Mouse (Mus musculus): ENCODE measurements around the gene Mgat3.

The Mgat3 gene

DNA sequence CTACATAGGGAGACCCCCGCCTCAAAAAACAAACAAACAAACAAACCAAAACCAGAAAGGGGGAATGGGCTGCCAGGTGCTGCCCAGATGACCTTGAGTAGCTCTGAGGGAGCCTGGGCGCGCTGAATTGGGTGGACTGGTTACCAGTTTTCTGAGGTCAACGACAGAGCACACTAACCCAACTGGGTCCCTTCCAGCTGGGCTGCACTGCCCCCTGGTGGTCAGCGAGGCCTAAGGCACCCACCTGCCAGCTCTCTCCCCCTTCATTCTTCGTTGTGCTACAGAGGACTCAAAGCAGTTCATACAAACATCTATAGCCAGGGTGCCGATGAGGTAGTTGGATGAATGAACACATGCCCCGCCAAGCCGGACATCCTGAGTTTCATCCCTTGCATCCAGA, 51.7 kb downstream of the Mgat3 start:
- peak; percentile 76 for DNase-seq (ENCODE audit: low read depth, low spot score)

DNA sequence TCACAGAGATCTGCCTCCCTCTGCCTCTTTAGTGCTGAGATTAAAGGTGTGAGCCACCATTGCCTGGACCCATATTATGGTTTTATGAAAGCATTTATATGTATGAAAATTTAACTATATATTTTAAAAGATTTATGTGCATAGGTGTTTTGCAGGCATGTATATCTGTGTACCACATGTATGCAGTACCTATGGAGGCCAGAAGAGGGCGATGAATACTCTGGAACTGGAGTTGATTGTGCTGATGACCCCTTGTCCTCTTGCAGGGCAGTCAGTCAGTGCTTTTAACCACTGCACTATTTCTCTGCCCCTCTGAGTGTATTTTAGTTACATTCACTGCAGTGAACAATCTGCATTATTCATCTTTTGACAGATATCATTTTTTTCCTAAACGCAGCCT, 52.3 kb downstream of the Mgat3 start:
- peak; percentile 81 for DNase-seq (ENCODE audit: low read depth, low spot score)

DNA sequence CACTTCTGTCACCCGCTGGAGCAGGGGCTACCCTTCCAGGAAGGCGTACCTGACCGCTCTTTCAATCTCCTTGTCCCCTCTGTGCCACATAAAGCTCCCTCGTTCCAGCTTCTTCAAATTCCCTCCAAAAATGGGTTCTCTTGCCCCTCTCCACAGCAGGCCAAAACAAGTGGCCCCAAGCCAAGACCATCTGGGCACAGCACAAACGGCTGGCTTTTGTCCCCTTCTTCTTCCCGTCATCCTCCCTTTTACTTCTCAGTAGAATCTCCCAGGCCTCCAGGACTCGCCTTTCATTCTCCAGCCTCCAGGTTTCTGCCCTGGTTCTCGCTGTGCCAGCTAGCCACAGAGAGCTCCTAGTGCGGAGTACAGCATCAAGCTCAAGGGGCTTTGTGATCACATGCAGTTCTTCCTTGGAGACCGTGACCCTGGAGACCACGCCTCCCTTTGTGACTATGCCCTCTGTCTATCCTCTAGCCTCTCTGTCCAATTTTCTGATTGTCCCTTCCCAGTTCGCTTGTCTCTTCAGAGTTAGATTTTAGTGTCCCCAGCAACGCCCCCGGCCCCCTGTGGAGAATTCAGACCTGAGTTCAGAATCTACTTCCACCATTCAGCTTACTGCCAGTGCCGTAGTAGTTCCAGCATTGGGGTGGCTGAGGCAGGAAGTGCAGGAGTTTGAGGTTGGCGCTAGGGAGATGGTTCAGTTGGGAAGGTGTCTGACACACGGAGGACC, 54.7 kb downstream of the Mgat3 start:
- no peak for DNase-seq (ENCODE audit: low read depth, low spot score)

DNA sequence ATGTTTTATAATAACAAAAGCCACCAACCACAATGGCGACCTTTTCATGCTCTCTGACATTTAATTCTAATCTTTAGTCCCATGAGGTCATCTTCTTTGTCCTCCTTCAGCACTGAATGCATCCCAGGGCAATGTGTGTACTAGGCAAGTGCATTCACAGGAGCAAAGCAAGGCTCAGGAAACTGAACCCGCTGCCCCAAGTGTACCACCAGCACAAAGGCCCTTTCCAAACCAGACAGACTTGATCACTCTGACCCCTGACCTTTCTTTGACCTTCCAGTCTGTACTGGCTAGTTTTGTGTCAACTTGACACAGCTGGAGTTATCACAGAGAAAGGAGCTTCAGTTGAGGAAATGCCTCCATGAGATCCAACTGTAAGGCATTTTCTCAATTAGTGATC, 58.8 kb downstream of the Mgat3 start:
- no peak for DNase-seq (ENCODE audit: low read depth, low spot score)

DNA sequence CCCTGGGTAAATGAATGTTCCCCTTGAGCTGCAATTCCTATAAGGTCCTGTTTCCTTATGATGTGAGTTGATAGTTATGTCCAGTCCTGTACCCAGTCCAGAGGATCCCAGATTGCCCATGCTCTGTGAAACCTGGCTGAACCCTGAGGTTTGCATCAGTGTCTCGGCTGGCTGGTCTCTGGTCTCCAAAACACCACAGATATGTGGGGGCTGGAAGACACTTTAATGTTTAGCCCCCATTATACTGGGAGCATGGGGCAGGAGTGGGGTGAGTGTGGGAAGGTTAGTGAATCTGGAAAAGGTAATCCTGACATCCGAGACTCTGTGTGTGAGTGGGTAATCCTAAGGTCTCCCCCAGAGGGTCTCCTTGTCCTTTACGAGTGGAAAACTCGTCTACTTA, 59.5 kb downstream of the Mgat3 start:
- DNase-seq (ENCODE audit: low read depth, low spot score): peak; percentile 33

DNA sequence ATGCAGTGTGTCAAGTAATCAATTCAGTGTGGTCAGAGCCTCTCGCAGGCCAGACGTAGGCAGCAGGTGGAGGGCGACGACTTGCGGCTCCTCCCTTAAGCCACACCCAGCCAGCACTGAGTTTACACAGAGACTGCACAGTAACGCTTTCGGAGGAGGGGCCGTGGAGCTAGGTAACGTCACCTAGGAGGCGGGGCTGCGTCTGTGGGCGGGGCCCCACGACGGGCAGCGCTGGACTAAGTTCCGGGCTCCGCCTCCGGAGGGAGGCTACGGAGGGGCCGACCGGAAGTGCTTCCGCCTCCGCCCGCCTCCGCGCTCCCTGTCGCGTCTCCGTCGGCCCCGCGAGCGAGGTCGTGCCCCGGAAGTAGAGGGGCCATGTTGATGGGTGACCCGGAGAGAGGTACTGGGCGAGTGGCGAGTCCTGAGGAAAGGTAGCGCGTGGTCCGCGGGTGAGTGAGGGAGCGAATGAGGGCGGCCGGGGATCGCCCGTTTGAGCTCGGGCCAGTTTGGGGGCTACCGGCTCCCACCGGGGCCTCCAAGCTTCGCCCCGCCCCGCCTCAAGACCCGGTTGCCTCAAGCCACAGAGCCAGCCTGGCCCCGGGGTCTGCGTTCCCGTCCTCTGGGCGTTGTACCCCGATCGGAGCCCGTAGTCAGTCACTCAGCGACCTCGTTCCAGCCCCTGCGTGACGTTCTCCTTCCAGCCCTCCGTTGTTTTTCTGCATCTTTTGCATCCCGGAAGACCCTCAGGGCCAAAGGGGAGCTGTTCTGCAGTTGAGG, 60.4 kb downstream of the Mgat3 start, which contains the start of gene Mief1:
Gene Mief1, plus strand, starts transcription at position 286 of the 777 bp plus-strand sequence.
- peak; percentile 95 for DNase-seq (ENCODE audit: low read depth, low spot score)

DNA sequence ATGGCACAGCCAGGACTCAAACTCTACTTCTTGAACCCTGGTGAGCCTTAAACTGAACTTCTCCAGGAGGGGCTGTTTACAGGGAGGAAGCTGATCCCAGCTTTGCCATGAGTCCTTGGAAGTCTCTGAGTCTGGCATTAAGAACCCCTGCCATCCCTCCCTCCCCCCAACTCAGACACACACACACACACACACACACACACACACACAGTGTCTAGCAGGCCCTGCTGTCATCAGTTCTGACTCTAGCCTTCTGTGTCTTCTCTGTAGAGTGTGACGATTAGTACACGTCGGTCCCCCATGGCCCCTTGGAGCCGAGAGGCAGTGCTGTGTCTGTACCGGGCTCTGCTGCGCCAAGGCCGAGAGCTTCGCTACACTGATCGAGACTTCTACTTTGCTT, 62.0 kb downstream of the Mgat3 start, which contains the start of gene AC140267.1:
Gene AC140267.1, plus strand, starts transcription at position 301 of the 400 bp plus-strand sequence.
- no peak for DNase-seq (ENCODE audit: low read depth, low spot score)

DNA sequence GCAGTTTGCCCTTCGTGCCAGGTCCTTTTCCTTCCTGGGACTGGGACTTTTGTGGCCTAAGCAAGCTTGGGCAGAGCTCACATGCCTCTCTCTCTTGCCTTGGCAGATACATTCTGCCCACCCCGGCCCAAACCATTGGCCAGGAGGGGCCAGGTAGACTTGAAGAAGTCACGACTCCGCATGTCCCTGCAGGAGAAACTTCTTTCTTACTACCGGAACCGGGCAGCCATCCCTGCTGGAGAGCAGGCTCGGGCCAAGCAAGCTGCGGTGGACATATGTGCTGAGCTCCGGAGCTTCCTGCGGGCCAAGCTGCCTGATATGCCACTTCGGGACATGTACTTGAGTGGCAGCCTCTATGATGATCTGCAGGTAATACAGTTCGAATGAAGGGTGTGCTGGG, 74.6 kb downstream of the Mgat3 start:
- no peak for DNase-seq (ENCODE audit: low read depth, low spot score)

DNA sequence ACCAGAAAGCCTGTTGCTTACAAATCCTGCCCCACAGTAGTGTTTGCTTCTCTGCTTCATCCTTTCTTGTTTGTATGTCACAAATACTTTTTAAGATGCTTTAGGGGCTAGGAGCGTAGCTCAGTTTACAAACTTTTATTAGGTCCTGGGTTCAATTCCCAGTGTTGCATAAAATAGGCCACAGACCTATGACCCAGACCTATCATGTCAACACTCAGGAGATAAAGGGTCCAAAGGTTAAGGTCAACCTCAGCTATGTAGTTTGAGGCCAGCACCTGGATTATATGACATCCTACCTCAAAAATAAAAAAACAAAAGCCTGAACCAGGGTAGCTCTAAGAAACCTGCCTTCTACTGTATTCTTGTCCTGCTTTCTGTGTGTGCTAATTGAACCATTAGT, 75.1 kb downstream of the Mgat3 start:
- no peak for DNase-seq (ENCODE audit: low read depth, low spot score)

DNA sequence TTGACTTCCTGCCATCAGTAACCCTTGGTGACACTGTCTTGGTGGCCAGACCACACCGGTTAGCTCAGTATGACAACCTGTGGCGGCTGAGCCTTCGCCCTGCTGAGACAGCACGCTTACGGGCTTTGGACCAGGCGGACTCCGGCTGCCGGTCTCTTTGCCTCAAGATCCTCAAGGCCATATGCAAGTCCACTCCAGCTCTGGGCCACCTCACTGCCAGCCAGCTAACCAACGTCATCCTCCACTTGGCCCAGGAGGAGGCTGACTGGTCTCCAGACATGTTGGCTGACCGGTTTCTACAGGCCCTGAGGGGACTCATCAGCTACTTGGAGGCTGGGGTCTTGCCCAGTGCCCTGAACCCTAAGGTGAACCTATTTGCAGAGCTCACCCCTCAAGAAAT, 76.2 kb downstream of the Mgat3 start:
- DNase-seq (ENCODE audit: low read depth, low spot score): no peak

DNA sequence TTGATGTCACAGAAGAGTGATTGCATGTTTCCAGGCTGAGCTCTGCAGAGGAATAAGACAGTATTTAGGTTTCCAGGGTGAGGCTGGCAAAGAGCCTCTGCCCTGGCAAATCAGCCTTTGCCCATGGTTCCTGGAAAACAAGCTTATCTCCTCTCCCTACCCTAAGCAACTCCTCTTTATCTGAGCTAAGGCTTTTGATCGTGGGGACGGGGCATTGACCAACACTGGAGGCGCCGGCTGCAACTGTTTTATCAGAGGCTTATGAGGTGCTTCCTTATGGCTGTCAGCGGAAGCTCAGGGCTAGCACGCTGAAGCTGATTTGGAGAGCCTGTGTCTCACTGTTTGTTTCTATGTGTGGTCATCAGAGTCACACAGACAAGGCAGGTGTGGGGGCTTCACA, 77.1 kb downstream of the Mgat3 start:
- DNase-seq (ENCODE audit: low read depth, low spot score): no peak

DNA sequence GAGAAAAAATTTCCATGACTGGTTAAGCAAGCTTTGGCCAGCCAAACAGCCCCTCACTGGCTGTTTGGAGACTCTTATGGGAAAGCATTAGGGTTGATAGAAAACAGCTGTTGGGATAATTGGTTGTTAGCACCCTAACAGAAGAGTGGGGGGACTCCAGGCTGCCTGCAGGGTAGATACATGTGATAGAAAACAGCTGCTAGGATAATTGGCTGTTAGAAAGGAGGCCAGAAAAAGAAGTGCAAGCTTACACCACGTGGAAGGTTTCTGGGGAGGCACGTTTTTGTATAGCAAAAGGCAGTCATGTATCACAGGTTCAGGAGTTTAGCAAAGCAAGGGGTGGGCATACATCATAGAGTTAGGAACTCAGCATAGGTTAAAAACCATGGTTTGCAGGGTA, 80.0 kb downstream of the Mgat3 start:
- no peak for DNase-seq (ENCODE audit: low read depth, low spot score)

DNA sequence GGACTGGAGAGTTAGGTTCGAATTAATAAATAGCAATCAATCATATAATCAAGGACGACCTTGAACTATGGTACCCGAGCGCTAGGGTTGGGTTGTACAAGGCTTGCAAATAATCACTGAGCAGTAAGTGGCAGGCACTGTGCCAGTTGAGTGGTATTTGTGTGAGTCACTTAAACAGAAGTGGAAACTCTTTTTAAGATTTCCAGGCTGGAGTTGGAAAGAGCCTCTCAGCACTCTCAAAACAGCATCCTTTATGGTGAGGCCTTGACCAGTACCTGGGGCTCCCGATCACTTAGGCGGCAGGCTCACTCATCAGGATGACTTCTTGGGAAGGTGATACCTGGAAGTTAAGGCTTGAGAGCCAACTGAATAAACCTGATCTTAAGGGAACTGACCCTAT, 80.7 kb downstream of the Mgat3 start:
- peak; percentile 91 for DNase-seq (ENCODE audit: low read depth, low spot score)

DNA sequence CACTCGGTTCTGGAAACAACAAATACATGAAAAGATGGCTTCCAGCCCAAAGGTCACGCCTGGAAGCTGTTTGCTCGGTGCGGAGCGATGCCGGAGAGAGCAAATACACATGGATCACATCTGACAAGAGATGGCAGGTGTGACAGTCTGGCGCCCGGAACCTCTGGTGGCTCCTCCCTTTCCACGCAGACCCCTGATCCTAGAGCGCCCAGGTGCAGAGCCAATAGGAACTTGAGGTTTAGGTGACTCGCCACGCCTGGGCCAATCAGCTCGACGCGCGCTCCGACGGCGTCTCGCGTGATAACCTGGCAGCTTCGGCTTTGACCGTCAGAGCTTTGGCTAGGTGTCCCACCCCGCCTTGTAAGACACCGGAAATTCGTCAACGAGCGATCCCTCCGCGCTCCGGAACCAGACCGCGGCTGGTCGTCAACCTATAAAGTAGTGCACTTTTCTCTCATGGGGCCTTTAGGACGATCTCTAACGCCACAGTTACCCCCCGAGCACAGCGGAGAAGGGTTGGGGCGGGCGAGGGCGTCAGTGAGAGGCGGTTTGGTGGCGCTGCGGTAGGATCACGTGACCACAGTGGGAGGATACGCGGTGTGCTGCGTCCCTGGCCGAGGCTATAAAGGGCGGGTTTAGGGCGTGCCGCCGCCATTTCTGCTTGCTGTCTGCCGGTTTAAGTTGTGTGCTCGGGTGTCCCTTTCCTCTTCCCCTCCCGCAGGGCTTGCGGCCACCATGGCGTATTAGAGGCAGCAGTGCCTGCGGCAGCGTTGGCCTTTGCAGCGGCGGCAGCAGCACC, 81.5 kb downstream of the Mgat3 start, which contains the start of gene Atf4:
Gene Atf4, plus strand, starts transcription at position 338 of the 799 bp plus-strand sequence.
- DNase-seq (ENCODE audit: low read depth, low spot score): peak; percentile 98

DNA sequence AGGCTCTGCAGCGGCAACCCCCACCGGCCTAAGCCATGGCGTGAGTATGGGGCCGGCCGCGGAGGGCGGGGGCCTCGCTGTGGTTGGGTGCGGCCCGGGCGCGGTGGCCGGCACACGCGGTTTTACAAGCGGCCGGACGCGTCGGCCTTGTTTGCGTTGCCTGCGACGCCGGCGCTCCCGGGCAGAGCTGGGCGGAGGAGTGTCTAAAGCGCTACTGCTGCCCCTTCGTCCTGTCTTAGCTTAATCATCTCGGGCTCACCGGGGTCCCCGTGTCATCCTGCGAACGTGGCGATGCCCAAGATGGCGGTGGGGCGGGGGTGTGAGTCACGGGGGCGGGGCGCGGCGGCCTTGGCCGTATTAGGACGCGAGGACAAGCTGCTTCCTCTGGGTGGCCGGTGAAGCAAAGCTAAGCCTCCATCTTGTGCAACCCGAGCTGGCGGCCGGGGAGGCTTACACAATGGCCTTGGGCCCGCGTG, 82.2 kb downstream of the Mgat3 start:
- peak; percentile 86 for DNase-seq (ENCODE audit: low read depth, low spot score)

DNA sequence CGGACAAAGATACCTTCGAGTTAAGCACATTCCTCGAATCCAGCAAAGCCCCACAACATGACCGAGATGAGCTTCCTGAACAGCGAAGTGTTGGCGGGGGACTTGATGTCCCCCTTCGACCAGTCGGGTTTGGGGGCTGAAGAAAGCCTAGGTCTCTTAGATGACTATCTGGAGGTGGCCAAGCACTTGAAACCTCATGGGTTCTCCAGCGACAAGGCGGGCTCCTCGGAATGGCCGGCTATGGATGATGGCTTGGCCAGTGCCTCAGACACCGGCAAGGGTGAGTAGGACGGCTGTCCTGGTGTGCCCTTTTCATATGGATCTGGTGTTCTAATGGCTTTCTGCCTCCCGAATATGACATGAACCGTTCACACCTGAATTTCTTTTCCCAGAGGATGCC, 82.7 kb downstream of the Mgat3 start:
- peak; percentile 24 for DNase-seq (ENCODE audit: low read depth, low spot score)

DNA sequence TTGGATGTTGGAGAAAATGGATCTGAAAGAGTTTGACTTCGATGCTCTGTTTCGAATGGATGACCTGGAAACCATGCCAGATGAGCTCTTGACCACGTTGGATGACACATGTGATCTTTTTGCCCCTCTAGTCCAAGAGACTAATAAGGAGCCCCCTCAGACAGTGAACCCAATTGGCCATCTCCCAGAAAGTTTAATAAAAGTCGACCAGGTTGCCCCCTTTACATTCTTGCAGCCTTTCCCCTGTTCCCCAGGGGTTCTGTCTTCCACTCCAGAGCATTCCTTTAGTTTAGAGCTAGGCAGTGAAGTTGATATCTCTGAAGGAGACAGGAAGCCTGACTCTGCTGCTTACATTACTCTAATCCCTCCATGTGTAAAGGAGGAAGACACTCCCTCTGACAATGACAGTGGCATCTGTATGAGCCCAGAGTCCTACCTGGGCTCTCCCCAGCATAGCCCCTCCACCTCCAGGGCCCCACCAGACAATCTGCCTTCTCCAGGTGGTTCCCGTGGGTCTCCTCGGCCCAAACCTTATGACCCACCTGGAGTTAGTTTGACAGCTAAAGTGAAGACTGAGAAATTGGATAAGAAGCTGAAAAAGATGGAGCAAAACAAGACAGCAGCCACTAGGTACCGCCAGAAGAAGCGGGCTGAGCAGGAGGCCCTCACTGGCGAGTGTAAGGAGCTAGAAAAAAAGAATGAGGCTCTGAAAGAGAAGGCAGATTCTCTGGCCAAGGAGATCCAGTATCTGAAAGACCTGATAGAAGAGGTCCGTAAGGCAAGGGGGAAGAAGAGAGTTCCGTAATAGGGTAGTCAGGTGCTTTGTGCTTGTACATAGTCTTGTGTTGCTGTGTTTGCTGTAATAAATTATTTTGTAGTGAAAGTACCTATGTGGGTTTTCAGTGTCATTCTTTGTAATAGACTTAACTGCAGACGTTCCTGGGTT, 83.4 kb downstream of the Mgat3 start:
- DNase-seq (ENCODE audit: low read depth, low spot score): peak; percentile 15

DNA sequence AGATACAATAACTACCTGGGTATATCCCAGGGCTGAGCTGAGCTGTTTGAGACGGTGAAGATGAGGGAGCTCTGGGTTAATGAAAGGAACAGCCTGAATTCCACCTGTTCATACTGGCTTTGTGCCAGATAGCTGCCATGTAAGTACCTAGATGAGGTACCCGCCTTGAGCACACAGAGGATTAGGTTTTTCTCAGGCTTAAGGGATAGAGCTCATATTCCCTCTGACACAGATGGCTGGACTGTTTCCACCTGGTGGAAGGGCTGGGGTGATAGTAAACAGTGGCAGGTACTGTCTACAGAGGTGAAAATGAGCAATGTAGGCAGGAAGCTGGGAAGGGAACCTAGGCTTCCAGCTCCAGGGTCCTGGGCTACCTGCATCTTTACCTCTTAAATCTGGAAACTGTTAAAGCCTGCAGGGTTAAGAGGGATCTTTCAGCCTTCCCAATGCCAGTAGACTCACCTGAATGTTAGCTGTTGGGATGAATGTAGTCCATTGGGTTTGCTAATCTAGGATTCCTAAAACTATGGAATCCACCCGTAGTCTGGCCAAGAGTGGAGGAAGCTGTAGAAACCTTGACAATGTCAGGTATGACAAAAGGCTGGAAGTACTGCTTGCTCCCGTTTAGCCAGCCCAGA, 84.2 kb downstream of the Mgat3 start:
- DNase-seq (ENCODE audit: low read depth, low spot score): peak; percentile 68

DNA sequence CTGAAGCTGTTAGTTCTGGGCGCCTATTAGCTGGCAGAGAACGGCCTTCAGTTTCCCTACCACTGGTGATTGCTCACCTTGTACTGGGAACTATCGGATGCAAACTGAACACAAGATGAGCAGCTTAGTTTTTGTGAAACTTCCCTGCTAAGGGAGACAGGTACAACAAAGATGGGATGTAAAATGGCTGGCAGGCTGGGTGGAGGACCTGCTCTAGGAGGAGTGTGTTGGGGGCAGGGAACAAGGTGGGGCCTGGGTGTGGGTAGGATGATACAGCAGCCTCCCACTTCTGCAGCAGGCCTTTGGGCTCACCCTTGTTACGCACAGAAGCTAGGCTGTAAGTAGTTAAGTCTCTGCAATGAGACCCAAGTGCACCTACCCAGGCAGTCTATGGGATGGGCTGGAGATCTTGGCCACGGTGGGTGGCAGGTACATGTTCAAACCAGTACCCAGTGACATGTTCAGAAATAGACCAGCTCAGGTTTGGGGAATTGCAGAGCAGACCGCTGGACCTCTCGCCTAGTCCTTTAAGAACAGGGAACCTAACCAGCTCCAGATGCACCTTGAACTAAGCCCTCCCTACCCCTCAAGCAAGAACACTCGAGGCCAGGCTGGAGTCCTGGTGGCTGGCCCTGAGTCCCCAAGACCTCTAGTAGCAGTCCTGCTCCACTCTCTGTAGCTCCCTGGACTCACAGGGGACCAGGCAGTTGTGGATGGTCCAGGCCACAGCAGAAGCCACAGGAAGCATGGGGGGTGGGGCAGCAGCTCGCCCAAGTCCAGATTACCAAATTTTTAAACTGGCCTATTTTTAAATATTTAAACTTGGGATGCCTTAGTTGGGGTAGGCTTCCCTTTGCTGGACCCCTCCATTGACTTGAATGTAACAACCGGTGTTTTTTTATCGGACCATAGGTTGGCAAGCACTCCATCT, 85.0 kb downstream of the Mgat3 start:
- peak; percentile 62 for DNase-seq (ENCODE audit: low read depth, low spot score)

All from 3T3-L1 (cell line).